Mouse (Mus musculus) spleen, adult 12 weeks (tissue): Measurements from ENCODE around the gene Fastk.
"Not testable (repeated sequence)": the region's sequence is repeated elsewhere in the genome, so short reads cannot be mapped to it uniquely, and the experiment has no call there.

Source experiments
- DNase-seq: peaks from one replicate; pipeline ENCODE4 v3.0.0; 2022; ENCODE audit warnings: low spot score

Fastk gene

GRCm38 (mm10) chr5:24423129-24424003 is 21.7 kb downstream of the Fastk start, which contains the start of the genes Cdk5 and Slc4a2:
Gene Cdk5 (minus strand): TSS chr5:24423530.
Gene Slc4a2 (plus strand): TSS chr5:24423837.
- DNase-seq: peak; percentile 91

- DNase-seq: no peak
Measured at GRCm38 (mm10) chr5:24420381-24420780, 24.7 kb downstream of the Fastk start.

GRCm38 (mm10) chr5:24417587-24417986 is 27.5 kb downstream of the Fastk start:
- no peak for DNase-seq

- peak; percentile 49 for DNase-seq
Measured at GRCm38 (mm10) chr5:24416222-24416736, 28.8 kb downstream of the Fastk start.

- DNase-seq: no peak
Measured at GRCm38 (mm10) chr5:24413938-24414337, 31.1 kb downstream of the Fastk start.

GRCm38 (mm10) chr5:24413042-24413693 is 31.9 kb downstream of the Fastk start, which contains the start of gene Asic3:
Gene Asic3 (plus strand): TSS chr5:24413392.
- no peak for DNase-seq

- no peak for DNase-seq
Measured at GRCm38 (mm10) chr5:24412063-24412462, 33.0 kb downstream of the Fastk start.

GRCm38 (mm10) chr5:24409466-24409865 is 35.6 kb downstream of the Fastk start:
- no peak for DNase-seq

- DNase-seq: no peak
Measured at GRCm38 (mm10) chr5:24408651-24409050, 36.4 kb downstream of the Fastk start.

GRCm38 (mm10) chr5:24405389-24405876 is 39.7 kb downstream of the Fastk start:
- no peak for DNase-seq

GRCm38 (mm10) chr5:24404594-24405360 is 40.3 kb downstream of the Fastk start:
- no peak for DNase-seq

GRCm38 (mm10) chr5:24401969-24402368 is 43.1 kb downstream of the Fastk start:
- DNase-seq: no peak

GRCm38 (mm10) chr5:24400911-24401605 is 44.0 kb downstream of the Fastk start:
- DNase-seq: no peak

- DNase-seq: no peak
Measured at GRCm38 (mm10) chr5:24400362-24400761, 44.7 kb downstream of the Fastk start.

- DNase-seq: no peak
Measured at GRCm38 (mm10) chr5:24399686-24400085, 45.4 kb downstream of the Fastk start.

GRCm38 (mm10) chr5:24396254-24396653 is 48.8 kb downstream of the Fastk start:
- not testable (repeated sequence) for DNase-seq

- DNase-seq: peak; percentile 90
Measured at GRCm38 (mm10) chr5:24394165-24394894, 50.8 kb downstream of the Fastk start.

GRCm38 (mm10) chr5:24393392-24393997 is 51.6 kb downstream of the Fastk start, which contains the start of gene Abcb8:
Gene Abcb8 (plus strand): TSS chr5:24393663.
- peak; percentile 76 for DNase-seq

- no peak for DNase-seq
Measured at GRCm38 (mm10) chr5:24392724-24393123, 52.4 kb downstream of the Fastk start.

- DNase-seq: no peak
Measured at GRCm38 (mm10) chr5:24391864-24392263, 53.2 kb downstream of the Fastk start, which contains the start of gene Atg9b. Gene Atg9b (minus strand): TSS chr5:24392143.
